Mouse (Mus musculus) bone marrow, adult 2 months (tissue): ENCODE data around the gene Fgf4.

ENCODE experiments used
- CTCF ChIP-seq: fragments of 200-500 bp; IDR thresholded peaks from 2 replicates; pipeline ENCODE4 v1.5.1; 2011; ENCODE audit warnings: low read length, control low read depth; ENCODE audit not compliant: control insufficient read depth, insufficient read depth
- POLR2A ChIP-seq: fragments of 200-500 bp; IDR thresholded peaks from 2 replicates; pipeline ENCODE4 v1.6.1; 2011; ENCODE audit warnings: low read depth, mild to moderate bottlenecking, control low read depth, low read length, borderline replicate concordance; ENCODE audit not compliant: control insufficient read depth

GRCm38 (mm10) chr7:144908705-144909104, 61.5 kb downstream of the Fgf4 start:
- TF ChIP-seq CTCF, result no peak
- TF ChIP-seq POLR2A, result no peak
